Mouse (Mus musculus) embryonic facial prominence, embryonic 12.5 days (tissue): Measurements from ENCODE around the gene Rhox13. TPM values are rescaled to one million over a fixed set of nuclear protein-coding genes. Genes with fewer than 3 reads are reported as not detected.

Source experiments
- ATAC-seq: fragments of 200-750 bp; cut with Nextera tagmentation; 2 replicates; pipeline ENCODE4 v1.8.0; 2017; ENCODE audit not compliant: insufficient number of reproducible peaks, insufficient read depth, low FRiP score, low TSS enrichment
- H3K27ac ChIP-seq: fragments of 300-500 bp; sonication (generic); 2 replicates; pipeline ENCODE4 v1.5.1; 2016; ENCODE audit warnings: mild to moderate bottlenecking
- H3K27me3 ChIP-seq: fragments of 300-500 bp; sonication (generic); 2 replicates; pipeline ENCODE4 v1.6.1; 2016; ENCODE audit warnings: mild to moderate bottlenecking, moderate library complexity
- H3K36me3 ChIP-seq: fragments of 300-500 bp; sonication (generic); 2 replicates; pipeline ENCODE4 v1.6.1; 2016; ENCODE audit warnings: mild to moderate bottlenecking
- H3K4me1 ChIP-seq: fragments of 300-500 bp; sonication (generic); 2 replicates; pipeline ENCODE4 v1.6.1; 2016
- H3K4me2 ChIP-seq: fragments of 300-500 bp; sonication (generic); replicated peaks from 2 replicates; pipeline ENCODE4 v1.6.1; 2016; ENCODE audit warnings: mild to moderate bottlenecking, moderate library complexity
- H3K4me3 ChIP-seq: fragments of 300-500 bp; sonication (generic); 2 replicates; pipeline ENCODE4 v1.5.1; 2016; ENCODE audit warnings: mild to moderate bottlenecking
- H3K9ac ChIP-seq: fragments of 300-500 bp; sonication (generic); 2 replicates; pipeline ENCODE4 v1.6.1; 2016; ENCODE audit warnings: mild to moderate bottlenecking, moderate library complexity
- H3K9me3 ChIP-seq: fragments of 300-500 bp; sonication (generic); 2 replicates; pipeline ENCODE4 v1.6.1; 2016; ENCODE audit warnings: mild to moderate bottlenecking, moderate library complexity
- WGBS: fragments of 180-500 bp; shearing (Covaris S2); methylation state at CpG from one replicate; pipeline ENCODE4 v1.1.7; 2016; 5-methylcytosine and 5-hydroxymethylcytosine counted together
- polyA plus RNA-seq: library from polyadenylated mRNA; unstranded; fragments of >200 nt; fragmentation: Nextera tagmentation; extraction: Ambion mirVana; gene quantifications from 2 replicates; pipeline ENCODE4 v1.2.1, GENCODE M21; 2016

Rhox13 gene
- not detected in 2 replicates for polyA plus RNA-seq

DNA sequence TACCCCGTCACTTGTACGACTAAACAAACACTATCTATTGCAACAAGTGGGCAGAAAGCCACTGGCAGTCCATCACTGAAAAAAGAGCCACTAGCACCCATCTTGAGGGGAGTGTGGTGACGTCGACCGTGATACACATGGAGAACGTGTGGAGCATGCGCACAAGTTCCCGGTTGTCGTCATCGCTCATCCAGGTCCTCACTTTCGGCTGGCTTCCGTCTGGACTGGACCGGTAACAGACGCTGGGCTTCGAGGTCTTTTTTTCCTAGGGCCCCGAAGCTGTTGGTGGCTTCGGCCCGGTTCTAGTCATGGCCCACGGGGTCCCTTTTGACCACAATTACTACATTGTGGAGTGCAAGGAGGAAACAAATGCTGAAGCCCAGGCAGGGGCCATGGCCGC, at the start of gene Rhox13:
Gene Rhox13, plus strand, starts transcription at position 238 of the 400 bp plus-strand sequence.
- Histone ChIP-seq H3K36me3 (no peaks in the 10 kb centered on the region), H3K4me3 (no peak within 1 kb of the TSS), H3K27ac (no peak within 1 kb of the TSS), H3K27me3 (no peaks in the 10 kb centered on the region), H3K4me2 (no peak within 1 kb of the TSS), H3K4me1 (no peaks in the 10 kb centered on the region), H3K9me3 (peaks cover 11% of the 10 kb centered on the region; the same call in 1 of the 2 replicates), H3K9ac (no peak within 1 kb of the TSS)
- ATAC-seq = no peak
- 94% methylated on average over 20 of the region's 20 CpGs for WGBS

DNA sequence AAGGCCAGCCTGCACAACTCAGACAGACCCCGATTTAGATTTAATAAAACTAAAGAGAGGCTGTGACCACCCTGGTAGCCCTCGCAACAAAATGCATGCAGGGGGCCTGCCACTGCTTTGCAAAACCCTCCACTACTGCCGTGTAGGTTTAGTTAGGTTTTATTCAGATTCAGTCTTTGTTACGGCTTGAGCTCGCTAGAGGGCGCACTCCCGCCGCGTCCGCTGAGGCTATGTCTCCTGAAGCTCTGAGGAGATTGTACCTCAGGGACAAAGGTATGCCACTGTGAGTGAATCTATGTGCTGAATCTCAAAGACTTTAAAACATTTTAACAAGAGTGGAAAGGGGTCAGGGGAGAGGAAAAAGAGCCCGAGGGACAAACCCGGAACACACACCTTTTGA, 36.8 kb upstream of the Rhox13 start:
- H3K4me1 ChIP-seq = no peaks in the 10 kb centered on the region
- H3K4me2 ChIP-seq = no peak overlapping the region
- H3K9me3 ChIP-seq = no peaks in the 10 kb centered on the region
- H3K4me3 ChIP-seq = no peak overlapping the region
- H3K36me3 ChIP-seq = no peaks in the 10 kb centered on the region
- no peaks in the 10 kb centered on the region for H3K27me3 ChIP-seq
- WGBS = 27% methylated on average over 12 of the region's 12 CpGs
- H3K27ac ChIP-seq = no peak overlapping the region
- ATAC-seq = no peak
- H3K9ac ChIP-seq = no peak overlapping the region

DNA sequence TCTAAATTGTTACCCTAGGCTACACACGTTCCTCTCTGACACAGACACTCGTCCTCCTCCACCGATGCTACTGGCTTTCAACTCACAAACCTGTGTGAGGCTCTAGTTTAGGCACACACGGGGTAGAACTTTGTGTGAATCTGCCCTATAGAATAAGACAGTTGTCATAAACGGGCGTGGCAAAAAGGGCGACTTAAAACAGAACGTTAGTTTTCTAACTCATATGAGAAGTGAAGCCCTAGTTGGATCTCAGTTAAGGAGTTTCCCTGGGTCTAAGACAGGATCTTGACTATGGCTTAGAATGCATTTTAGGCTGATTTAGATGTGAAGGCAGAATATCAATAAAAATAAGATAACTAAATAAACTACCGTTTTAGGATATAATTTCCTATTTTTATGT, 36.0 kb upstream of the Rhox13 start, which contains the start of gene Rhox11:
Gene Rhox11, minus strand, starts transcription at position 101 of the 400 bp plus-strand sequence.
- no peaks in the 10 kb centered on the region for H3K9me3 ChIP-seq
- H3K9ac ChIP-seq = no peak within 1 kb of the TSS
- H3K4me2 ChIP-seq = no peak within 1 kb of the TSS
- H3K4me1 ChIP-seq = no peaks in the 10 kb centered on the region
- no peaks in the 10 kb centered on the region for H3K27me3 ChIP-seq
- ATAC-seq = no peak
- no peaks in the 10 kb centered on the region for H3K36me3 ChIP-seq
- WGBS = 80% methylated on average over 9 of the region's 9 CpGs
- H3K4me3 ChIP-seq = no peak within 1 kb of the TSS
- no peak within 1 kb of the TSS for H3K27ac ChIP-seq

DNA sequence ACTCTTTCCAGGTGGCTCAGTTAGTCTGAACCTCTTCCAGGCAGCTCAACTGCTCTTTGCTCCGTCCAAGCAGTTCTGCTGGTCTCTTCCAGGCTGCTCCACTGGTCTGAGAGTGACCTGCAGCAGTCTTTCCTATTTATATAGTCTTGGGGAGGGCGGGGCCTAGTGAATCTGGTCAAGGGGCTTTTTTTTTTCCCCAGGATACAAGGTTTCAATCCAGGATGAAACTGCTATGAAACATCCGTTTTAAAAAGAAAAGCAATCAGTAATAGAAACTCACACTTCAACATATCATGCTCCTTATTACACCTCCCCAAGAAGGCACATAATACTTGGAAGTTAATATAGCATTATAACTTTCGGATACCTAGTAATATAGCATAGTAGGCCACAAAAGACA, 10.2 kb upstream of the Rhox13 start, which contains the start of gene Rhox12:
Gene Rhox12, minus strand, starts transcription at position 101 of the 400 bp plus-strand sequence.
- no peak for ATAC-seq
- Histone ChIP-seq H3K9me3 (no peaks in the 10 kb centered on the region), H3K4me2 (no peak within 1 kb of the TSS), H3K27ac (no peak within 1 kb of the TSS), H3K9ac (no peak within 1 kb of the TSS), H3K4me3 (no peak within 1 kb of the TSS), H3K36me3 (no peaks in the 10 kb centered on the region), H3K4me1 (no peaks in the 10 kb centered on the region), H3K27me3 (no peaks in the 10 kb centered on the region)
- 75% methylated on average over 4 of the region's 4 CpGs for WGBS

DNA sequence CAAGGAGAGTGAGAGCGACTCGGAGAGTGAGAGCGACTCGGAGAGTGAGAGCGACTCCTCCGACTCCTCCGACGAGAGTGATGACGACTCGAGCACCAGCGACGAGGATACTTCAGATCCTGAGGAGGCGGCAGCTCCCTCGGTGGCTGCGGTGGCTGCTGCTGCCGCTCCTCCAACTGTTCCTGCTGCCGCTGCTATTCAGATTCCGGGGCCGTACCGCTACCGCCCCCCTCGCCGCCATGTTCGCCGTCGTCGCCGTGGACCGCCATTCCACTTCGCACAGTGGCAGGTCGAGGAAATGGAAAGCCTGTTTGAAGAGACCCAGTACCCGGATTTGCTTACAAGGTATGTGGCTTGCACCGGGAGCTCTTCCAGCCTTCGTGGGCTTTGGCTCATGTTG, 459 bp downstream of the Rhox13 start:
- Histone ChIP-seq H3K27ac (no peak overlapping the region), H3K4me1 (no peaks in the 10 kb centered on the region), H3K4me2 (no peak overlapping the region), H3K9me3 (peaks cover 11% of the 10 kb centered on the region; the same call in 1 of the 2 replicates), H3K36me3 (no peaks in the 10 kb centered on the region), H3K4me3 (no peak overlapping the region), H3K27me3 (no peaks in the 10 kb centered on the region), H3K9ac (no peak overlapping the region)
- 90% methylated on average over 33 of the region's 34 CpGs for WGBS
- no peak for ATAC-seq

DNA sequence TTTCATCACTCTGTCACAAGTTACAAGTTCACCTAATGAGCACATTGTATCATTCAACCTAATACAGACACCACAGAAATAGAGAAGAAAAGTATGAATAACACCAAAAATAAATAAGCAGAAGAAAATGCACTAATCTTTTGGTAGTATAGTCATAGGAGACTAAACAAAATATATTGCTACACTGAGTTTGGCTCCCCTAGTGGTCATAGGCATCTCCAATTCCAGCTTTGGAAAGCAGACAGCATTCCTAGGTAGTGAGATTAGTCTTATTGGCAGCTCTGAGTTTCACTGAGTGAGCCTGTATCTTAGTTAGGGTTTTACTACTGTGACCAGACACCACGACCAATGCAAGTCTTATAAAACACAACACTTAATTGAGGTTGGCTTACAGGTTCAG, 38.1 kb downstream of the Rhox13 start:
- no peak for ATAC-seq
- Histone ChIP-seq H3K4me2 (no peak overlapping the region), H3K4me1 (no peaks in the 10 kb centered on the region), H3K27ac (no peak overlapping the region), H3K27me3 (no peaks in the 10 kb centered on the region), H3K36me3 (no peaks in the 10 kb centered on the region), H3K9me3 (no peaks in the 10 kb centered on the region), H3K4me3 (no peak overlapping the region), H3K9ac (no peak overlapping the region)
- WGBS = 41% methylated on average over 1 of the region's 1 CpGs

DNA sequence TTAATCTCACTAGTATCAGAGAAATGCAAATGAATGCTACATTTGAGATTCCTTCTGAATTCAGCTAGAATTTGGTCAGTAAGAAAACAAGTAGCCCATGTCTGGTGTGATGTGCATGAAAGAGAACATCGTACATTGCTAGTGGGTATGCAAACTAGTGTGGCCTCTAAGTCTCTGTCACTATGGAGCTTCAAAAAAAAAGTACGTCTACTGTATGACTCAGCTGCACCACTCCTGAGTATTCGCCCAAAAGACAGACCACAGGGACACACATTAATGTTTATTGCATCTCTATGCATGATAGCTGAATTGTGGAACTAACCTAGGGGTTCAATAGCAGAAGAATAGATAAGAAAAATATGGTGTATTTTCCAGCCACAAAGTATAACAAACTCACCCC, 44.3 kb downstream of the Rhox13 start:
- H3K4me3 ChIP-seq = no peak overlapping the region
- no peaks in the 10 kb centered on the region for H3K36me3 ChIP-seq
- H3K27ac ChIP-seq = no peak overlapping the region
- no peak overlapping the region for H3K9ac ChIP-seq
- 81% methylated on average over 3 of the region's 3 CpGs for WGBS
- ATAC-seq = no peak
- no peaks in the 10 kb centered on the region for H3K4me1 ChIP-seq
- H3K27me3 ChIP-seq = no peaks in the 10 kb centered on the region
- no peaks in the 10 kb centered on the region for H3K9me3 ChIP-seq
- H3K4me2 ChIP-seq = no peak overlapping the region

DNA sequence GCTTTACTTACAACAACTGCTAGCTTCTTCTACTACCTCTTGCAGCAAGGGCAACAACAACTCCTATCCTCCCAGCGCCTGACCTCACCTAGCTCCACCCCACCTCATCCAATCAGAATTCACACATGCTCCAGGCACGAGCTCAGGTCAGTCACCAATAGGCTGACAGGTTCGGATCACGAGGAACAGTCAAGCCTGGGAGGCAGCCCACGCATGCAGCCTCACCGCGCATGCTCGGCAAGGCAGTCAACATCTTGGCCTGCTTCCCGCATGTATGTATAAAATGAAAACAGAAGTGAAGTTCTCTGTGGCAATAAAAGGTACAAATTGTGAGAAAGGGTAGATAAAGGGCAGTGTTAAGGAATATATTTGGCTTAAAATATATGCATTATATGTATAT, 45.0 kb downstream of the Rhox13 start:
- Histone ChIP-seq H3K27ac (no peak overlapping the region), H3K9me3 (no peaks in the 10 kb centered on the region), H3K4me2 (no peak overlapping the region), H3K36me3 (no peaks in the 10 kb centered on the region), H3K4me3 (no peak overlapping the region), H3K4me1 (no peaks in the 10 kb centered on the region), H3K9ac (no peak overlapping the region), H3K27me3 (no peaks in the 10 kb centered on the region)
- WGBS = 78% methylated on average over 9 of the region's 9 CpGs
- no peak for ATAC-seq

DNA sequence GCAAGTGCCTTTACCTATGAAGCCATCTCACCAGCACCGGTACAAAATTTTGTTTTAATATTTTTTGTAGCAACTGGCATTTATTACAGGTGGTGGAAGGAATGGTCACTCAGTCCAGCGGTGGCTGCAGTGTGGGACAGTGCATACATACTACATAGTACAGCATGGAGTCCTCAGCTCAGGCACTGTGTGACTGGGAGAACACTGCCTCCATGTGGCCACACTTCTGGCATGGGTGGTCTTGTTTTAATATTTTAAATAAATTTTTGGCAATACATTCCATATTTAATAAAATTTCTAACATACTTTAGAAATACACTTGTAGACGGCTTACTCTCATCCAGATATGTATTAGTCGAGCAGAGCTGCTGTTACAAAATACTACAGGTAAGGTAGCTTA, 45.6 kb downstream of the Rhox13 start:
- Histone ChIP-seq H3K4me2 (no peak overlapping the region), H3K27ac (no peak overlapping the region), H3K4me1 (no peaks in the 10 kb centered on the region), H3K9me3 (no peaks in the 10 kb centered on the region), H3K4me3 (no peak overlapping the region), H3K9ac (no peak overlapping the region), H3K27me3 (no peaks in the 10 kb centered on the region), H3K36me3 (no peaks in the 10 kb centered on the region)
- ATAC-seq = no peak
- WGBS = 69% methylated on average over 4 of the region's 4 CpGs

Other genes with a start within 250 kb of the Rhox13 start
- gene Rhox8, start 242.3 kb upstream of the Rhox13 start, polyA plus RNA-seq = not detected in 2 replicates
- gene Rhox7b, start 224.0 kb upstream of the Rhox13 start, polyA plus RNA-seq = not detected in 2 replicates
- gene Rhox9, start 219.4 kb upstream of the Rhox13 start, polyA plus RNA-seq = not detected in 2 replicates
- not detected in 2 replicates for gene Btg1-ps1, start 102.4 kb upstream of the Rhox13 start, polyA plus RNA-seq
- gene Btg1-ps2, start 78.1 kb upstream of the Rhox13 start, polyA plus RNA-seq = not detected in 2 replicates
- gene Rhox10, start 54.7 kb upstream of the Rhox13 start, polyA plus RNA-seq = not detected in 2 replicates
- gene Rhox11, start 36.1 kb upstream of the Rhox13 start, polyA plus RNA-seq = not detected in 2 replicates
- gene Rhox12, start 10.3 kb upstream of the Rhox13 start, polyA plus RNA-seq = not detected in 2 replicates
- gene Zbtb33, start 68.6 kb downstream of the Rhox13 start, polyA plus RNA-seq = 4.1 and 5.1 TPM in 2 replicates
- 28.1 and 28.5 TPM in 2 replicates for gene Tmem255a, start 131.2 kb downstream of the Rhox13 start, polyA plus RNA-seq
- 0.15 TPM in 1 of 2 replicates, not detected in the other for gene Atp1b4, start 195.0 kb downstream of the Rhox13 start, polyA plus RNA-seq